8 mouse cellular contexts compared by ENCODE assay signal in the genomic region with DNA sequence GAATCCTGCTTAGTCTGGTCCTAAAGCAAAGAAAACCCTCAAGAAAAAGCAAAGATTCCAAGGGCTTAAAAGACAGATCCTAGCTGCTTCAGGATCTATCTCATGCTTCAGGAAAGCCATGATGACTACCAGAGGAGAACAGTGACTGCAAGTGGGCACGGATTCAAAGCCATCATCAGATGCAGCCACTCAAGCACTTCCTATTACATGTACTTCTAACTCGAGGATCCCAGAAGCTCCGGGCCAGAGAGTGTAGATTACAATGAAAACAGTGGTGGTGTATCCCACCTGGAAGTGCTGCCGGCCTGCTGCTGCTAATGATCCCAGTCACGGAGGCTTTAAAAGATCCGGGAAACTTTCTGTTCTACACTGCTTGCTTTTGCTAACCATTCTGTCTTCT. TPM values are rescaled to one million over a fixed set of nuclear protein-coding genes. Genes with fewer than 3 reads are reported as not detected.
DNase-seq lines count a peak whose midpoint lies in the region; ATAC-seq lines count a peak whose summit lies in the region.

No protein-coding gene starts in this region.

- peaks cover 53% of the 10 kb centered on the region for H3K4me1 ChIP-seq in hindbrain, embryonic 10.5 days (replicated peaks)
- peaks cover 45% of the 10 kb centered on the region for H3K4me1 ChIP-seq in lung, embryonic 15.5 days

- no peak overlapping the region for H3K27ac ChIP-seq in hindbrain, embryonic 10.5 days
- H3K27ac ChIP-seq in lung, embryonic 15.5 days, result no peak overlapping the region

- ATAC-seq in lung, embryonic 15.5 days (ENCODE audit: borderline replicate concordance, extremely low read depth, low FRiP score, low TSS enrichment), result no peak

- peaks cover 10% of the 10 kb centered on the region; the same call in 1 of the 2 replicates for H3K36me3 ChIP-seq in hindbrain, embryonic 10.5 days
- no peaks in the 10 kb centered on the region for H3K36me3 ChIP-seq in lung, embryonic 15.5 days

- H3K9me3 ChIP-seq in hindbrain, embryonic 10.5 days, result no peaks in the 10 kb centered on the region
- H3K9me3 ChIP-seq in lung, embryonic 15.5 days, result no peaks in the 10 kb centered on the region

- H3K4me2 ChIP-seq in lung, embryonic 15.5 days, result peak overlapping the region; percentile 59

- WGBS in hindbrain, embryonic 10.5 days, result 54% methylated on average over 6 of the region's 6 CpGs
- 8% methylated on average over 6 of the region's 6 CpGs for WGBS in lung, embryonic 15.5 days

- no peaks in the 10 kb centered on the region for H3K27me3 ChIP-seq in hindbrain, embryonic 10.5 days (ENCODE audit: insufficient read depth, poor library complexity, severe bottlenecking)
- H3K27me3 ChIP-seq in lung, embryonic 15.5 days, result no peaks in the 10 kb centered on the region

- no peak overlapping the region; the same call in 1 of the 2 replicates for H3K9ac ChIP-seq in lung, embryonic 15.5 days

- H3K4me3 ChIP-seq in hindbrain, embryonic 10.5 days, result peak overlapping the region; percentile 97
- H3K4me3 ChIP-seq in lung, embryonic 15.5 days, result peak overlapping the region; percentile 63; the same call in 1 of the 2 replicates

- intact Hi-C loops in left cerebral cortex, postnatal 36 days (cut with DNase I), result loop anchor here (10.0 kb wide), 1 partner anchor 399 kb away; no protein-coding TSS in a partner anchor

- DNase-seq in adrenal gland, adult (ENCODE audit: inconsistent age in 2 of 2, low spot score in 1 of 2), result peak; percentile 24 to 56
- DNase-seq in adrenal gland, postnatal 25 days, result no peak
- peak; percentile 24 for DNase-seq in adipocyte (ENCODE audit: low spot score)
- DNase-seq in hindbrain, embryonic 10.5 days (ENCODE audit: low spot score), result no peak
- DNase-seq in right cerebral cortex, postnatal 36 days (ENCODE audit: low spot score in 2 of 2), result no peak
- no peak for DNase-seq in layer of hippocampus, adult 9-11 months
- no peak for DNase-seq in left cerebral cortex, postnatal 36 days (ENCODE audit: low spot score in 2 of 2)

RNA-seq across cellular contexts. Expression of a gene that starts 4.0 kb away (rescaled TPM):
- 112 and 116 TPM in 2 replicates for total RNA-seq in adrenal gland, postnatal 25 days (2021)
- 92.4 and 100 TPM in 2 replicates for polyA plus RNA-seq in hindbrain, embryonic 10.5 days (2016; fragmentation: Nextera tagmentation; extraction: Ambion mirVana)
- 98.0 and 103 TPM in 2 replicates for polyA plus RNA-seq in lung, embryonic 15.5 days (2015; fragmentation: Nextera tagmentation; extraction: Ambion mirVana)
- 10 to 100 TPM; 84.8 to 87.6 TPM for total RNA-seq in left cerebral cortex, postnatal 36 days (2021)

Comparison
In these comparisons a context has a peak if more than half of its experiments do, and no peak if none do; other contexts are left out.
1. DNase-seq: peak in adrenal gland, adult (2 of 2) and adipocyte (single experiment); none in adrenal gland, postnatal 25 days (single experiment), hindbrain, embryonic 10.5 days (single experiment), right cerebral cortex, postnatal 36 days (0 of 2), layer of hippocampus, adult 9-11 months (single experiment) and left cerebral cortex, postnatal 36 days (0 of 2).